ENCODE assay signal across 8 mouse cellular contexts in genomic region chr5:90930971-90931851, GRCm38 (mm10). TPM values are rescaled to one million over a fixed set of nuclear protein-coding genes. Genes with fewer than 3 reads are reported as not detected.
A peak's percentile ranks its signal among the peaks of the same experiment; 100 is the strongest.
DNase-seq lines count a peak whose midpoint lies in the region; ATAC-seq lines count a peak whose summit lies in the region.

Gene Mthfd2l, plus strand, starts transcription at chr5:90931117.

- peak; percentile 82 for DNase-seq in adipocyte (ENCODE audit: low spot score)
- peak; percentile 96 for DNase-seq in embryo, embryonic 10 days (ENCODE audit: low spot score)
- DNase-seq in gastrocnemius, postnatal 10 days, result peak; percentile 88
- peak; percentile 77 for DNase-seq in hindlimb bud, embryonic 11.5 days (ENCODE audit: extremely low spot score, low read depth, low spot score)
- peak; percentile 60 to 92 for DNase-seq in left cerebral cortex, postnatal 10 days (ENCODE audit: extremely low spot score in 1 of 2, low spot score in 2 of 2)
- peak; percentile 86 to 87 for DNase-seq in right cerebral cortex, postnatal 10 days (ENCODE audit: low spot score in 2 of 2)
- peak; percentile 85 for DNase-seq in urinary bladder, postnatal 14 days (ENCODE audit: low spot score)

- peak; percentile 98 for ATAC-seq in megakaryocyte progenitor cell, adult 5-6 weeks (replicated peaks; ENCODE audit: poor library complexity)

- intact Hi-C loops in left cerebral cortex, postnatal 10 days (cut with DNase I), result no loop called here

RNA-seq across cellular contexts. Expression of gene Mthfd2l, which starts in this region (rescaled TPM):
- total RNA-seq in gastrocnemius, postnatal 10 days (2021), result 10 to 100 TPM; 13.5 to 17.0 TPM
- total RNA-seq in left cerebral cortex, postnatal 10 days (2021), result 10 to 100 TPM; 18.0 to 18.5 TPM
- total RNA-seq in megakaryocyte progenitor cell, adult 5-6 weeks (2015), result 12.6 and 14.6 TPM in 2 replicates
- 5.8 and 10.6 TPM in 2 replicates for total RNA-seq in megakaryocyte progenitor cell, adult 5-6 weeks (2017)

Comparison
In these comparisons a context has a peak if more than half of its experiments do, and no peak if none do; other contexts are left out.
1. Peak in every context shown above with its lines: DNase-seq and ATAC-seq.